Mouse (Mus musculus) heart, postnatal 0 days (tissue): ENCODE measurements at regions not wholly inside any gene's neighbourhood (a gene's known extent, or its start where the extent isn't known, plus 50 kb on each side); places are given as distances from the start of the nearest gene placed in this dataset.
A peak's percentile ranks its signal among the peaks of the same experiment; 100 is the strongest.

ENCODE experiments used
- ATAC-seq: fragments of 200-750 bp; cut with Nextera tagmentation; 2 replicates; pipeline ENCODE4 v1.8.0; 2017; ENCODE audit warnings: low read depth, moderate number of reproducible peaks, moderate library complexity; ENCODE audit not compliant: insufficient read depth
- DNase-seq: peaks from one replicate; pipeline ENCODE4 v3.0.0-alpha.2; 2016; ENCODE audit warnings: low spot score
- H3K27ac ChIP-seq: fragments of 300-500 bp; sonication (generic); 2 replicates; pipeline ENCODE4 v1.5.1; 2014; ENCODE audit warnings: low read depth, mild to moderate bottlenecking
- H3K27me3 ChIP-seq: fragments of 300-500 bp; sonication (generic); 2 replicates; pipeline ENCODE4 v1.6.1; 2014; ENCODE audit warnings: low read length, mixed read lengths; ENCODE audit not compliant: control insufficient read depth, insufficient read depth
- H3K36me3 ChIP-seq: fragments of 300-500 bp; sonication (generic); replicated peaks from 2 replicates; pipeline ENCODE4 v1.6.1; 2014; ENCODE audit warnings: low read length, mixed read lengths; ENCODE audit not compliant: control insufficient read depth, insufficient read depth
- H3K4me1 ChIP-seq: fragments of 300-500 bp; sonication (generic); 2 replicates; pipeline ENCODE4 v1.6.1; 2014; ENCODE audit warnings: antibody characterized with exemption; ENCODE audit not compliant: control insufficient read depth, insufficient read depth
- H3K4me2 ChIP-seq: fragments of 300-500 bp; sonication (generic); 2 replicates; pipeline ENCODE4 v1.6.1; 2014; ENCODE audit warnings: low read depth, mild to moderate bottlenecking, low read length, moderate library complexity
- H3K4me3 ChIP-seq: fragments of 300-500 bp; sonication (generic); 2 replicates; pipeline ENCODE4 v1.5.1; 2014; ENCODE audit warnings: low read depth, low read length
- H3K9ac ChIP-seq: fragments of 300-500 bp; sonication (generic); replicated peaks from 2 replicates; pipeline ENCODE4 v1.6.1; 2014; ENCODE audit warnings: low read depth, low read length, mixed read lengths
- H3K9me3 ChIP-seq: fragments of 300-500 bp; sonication (generic); replicated peaks from 2 replicates; pipeline ENCODE4 v1.6.1; 2016; ENCODE audit warnings: low read length; ENCODE audit not compliant: control insufficient read depth
- CTCF ChIP-seq: IDR thresholded peaks from 2 replicates; pipeline ENCODE4 v1.5.1; 2016; ENCODE audit warnings: antibody characterized with exemption, control low read depth, low read depth
- EP300 ChIP-seq: IDR thresholded peaks from 2 replicates; pipeline ENCODE4 v1.6.1; 2016; ENCODE audit warnings: antibody characterized with exemption, low read depth
- WGBS: fragments of 180-500 bp; shearing (Covaris S2); extraction: QIAGEN DNeasy Blood & Tissue Kit; methylation state at CpG from one replicate; pipeline ENCODE4 v1.1.7; 2014; 5-methylcytosine and 5-hydroxymethylcytosine counted together

GRCm38 (mm10) chr8:34702806-34703205, 591.3 kb upstream of the Gm10131 start:
- H3K9ac ChIP-seq = no peak overlapping the region
- no peak overlapping the region for H3K4me2 ChIP-seq
- no peak overlapping the region for H3K27ac ChIP-seq
- no peaks in the 10 kb centered on the region for H3K36me3 ChIP-seq
- H3K4me1 ChIP-seq = no peaks in the 10 kb centered on the region
- no peaks in the 10 kb centered on the region for H3K27me3 ChIP-seq
- DNase-seq = no peak
- H3K9me3 ChIP-seq = no peaks in the 10 kb centered on the region
- 87% methylated on average over 2 of the region's 2 CpGs for WGBS
- no peak overlapping the region for H3K4me3 ChIP-seq
- TF ChIP-seq EP300 = no peak
- TF ChIP-seq CTCF = no peak
- no peak for ATAC-seq

GRCm38 (mm10) chr8:34699015-34699414, 587.5 kb upstream of the Gm10131 start:
- Histone ChIP-seq H3K9me3 (no peaks in the 10 kb centered on the region), H3K9ac (no peak overlapping the region), H3K27ac (no peak overlapping the region), H3K36me3 (no peaks in the 10 kb centered on the region), H3K4me3 (no peak overlapping the region), H3K4me1 (no peaks in the 10 kb centered on the region), H3K27me3 (no peaks in the 10 kb centered on the region), H3K4me2 (no peak overlapping the region)
- DNase-seq (no peak), ATAC-seq (no peak)
- no peak for TF ChIP-seq EP300
- no peak for TF ChIP-seq CTCF
- WGBS = 46% methylated on average over 4 of the region's 4 CpGs

- Histone ChIP-seq H3K27ac (no peak overlapping the region), H3K36me3 (no peaks in the 10 kb centered on the region), H3K4me1 (no peaks in the 10 kb centered on the region), H3K9me3 (no peaks in the 10 kb centered on the region), H3K27me3 (0 out of 2 replicates have a peak, but pooled peaks cover 6% of the 10 kb centered on the region), H3K4me2 (no peak overlapping the region), H3K9ac (no peak overlapping the region), H3K4me3 (no peak overlapping the region)
- ATAC-seq (no peak), DNase-seq (no peak)
- no peak for TF ChIP-seq EP300
- TF ChIP-seq CTCF = no peak
- 86% methylated on average over 12 of the region's 12 CpGs for WGBS
Observed at GRCm38 (mm10) chr8:34696365-34696764, 584.8 kb upstream of the Gm10131 start.

- no peak overlapping the region for H3K4me2 ChIP-seq
- 53% methylated on average over 13 of the region's 13 CpGs for WGBS
Observed at GRCm38 (mm10) chr8:34692606-34693005, 581.1 kb upstream of the Gm10131 start.

GRCm38 (mm10) chr8:34691776-34692175, 580.2 kb upstream of the Gm10131 start:
- TF ChIP-seq CTCF (no peak), EP300 (no peak)
- no peak overlapping the region for H3K4me2 ChIP-seq
- H3K27ac ChIP-seq = no peak overlapping the region
- 80% methylated on average over 6 of the region's 6 CpGs for WGBS
- H3K4me3 ChIP-seq = no peak overlapping the region
- no peak overlapping the region for H3K9ac ChIP-seq
- H3K4me1 ChIP-seq = peaks cover 10% of the 10 kb centered on the region; the same call in 1 of the 2 replicates
- H3K27me3 ChIP-seq = 0 out of 2 replicates have a peak, but pooled peaks cover 12% of the 10 kb centered on the region
- ATAC-seq (no peak), DNase-seq (no peak)
- H3K9me3 ChIP-seq = no peaks in the 10 kb centered on the region
- H3K36me3 ChIP-seq = no peaks in the 10 kb centered on the region

More at GRCm38 (mm10) chr8:34692606-34693005, 581.1 kb upstream of the Gm10131 start:
- Histone ChIP-seq H3K27ac (no peak overlapping the region), H3K4me3 (no peak overlapping the region), H3K4me1 (peaks cover 10% of the 10 kb centered on the region; the same call in 1 of the 2 replicates), H3K9ac (no peak overlapping the region), H3K27me3 (0 out of 2 replicates have a peak, but pooled peaks cover 12% of the 10 kb centered on the region), H3K9me3 (no peaks in the 10 kb centered on the region), H3K36me3 (no peaks in the 10 kb centered on the region)
- ATAC-seq (no peak), DNase-seq (no peak)
- TF ChIP-seq CTCF = no peak
- no peak for TF ChIP-seq EP300

- no peak overlapping the region for H3K9ac ChIP-seq
- H3K9me3 ChIP-seq = no peaks in the 10 kb centered on the region
- H3K4me1 ChIP-seq = peaks cover 10% of the 10 kb centered on the region; the same call in 1 of the 2 replicates
- no peak for ATAC-seq
- DNase-seq = no peak
- 0 out of 2 replicates have a peak, but pooled peaks cover 12% of the 10 kb centered on the region for H3K27me3 ChIP-seq
- peak overlapping the region; percentile 31 for H3K4me3 ChIP-seq
- peak overlapping the region; percentile 56 for H3K4me2 ChIP-seq
- H3K27ac ChIP-seq = no peak overlapping the region
- 15% methylated on average over 9 of the region's 9 CpGs for WGBS
- TF ChIP-seq EP300 = no peak
- no peak for TF ChIP-seq CTCF
- H3K36me3 ChIP-seq = no peaks in the 10 kb centered on the region
Observed at GRCm38 (mm10) chr8:34689825-34690493, 578.4 kb upstream of the Gm10131 start.
